Mouse (Mus musculus): ENCODE results near the gene Kcnt1.

The Kcnt1 gene

DNA sequence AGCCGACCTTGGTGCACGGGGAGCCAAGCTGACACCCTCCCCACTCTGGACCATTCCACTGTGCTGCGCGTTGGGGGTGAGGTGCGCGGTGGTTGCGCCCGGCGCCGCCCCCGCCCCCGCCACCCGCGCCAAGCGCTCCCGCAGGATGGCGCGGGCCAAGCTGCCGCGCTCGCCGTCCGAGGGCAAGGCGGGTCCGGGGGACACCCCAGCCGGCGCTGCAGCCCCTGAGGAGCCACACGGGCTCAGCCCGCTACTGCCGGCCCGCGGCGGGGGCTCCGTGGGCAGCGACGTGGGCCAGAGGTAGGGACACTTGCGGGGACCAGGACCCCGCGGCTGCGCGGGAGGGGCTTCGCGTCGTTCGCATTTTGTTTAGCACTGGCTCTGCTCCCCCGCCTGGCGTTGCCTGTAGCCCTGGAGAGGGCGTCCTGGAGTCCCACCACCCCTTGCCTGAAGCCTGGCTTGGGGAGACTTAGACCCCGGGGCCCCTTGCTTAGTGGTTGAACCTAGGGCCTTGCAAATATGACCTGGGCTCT, 14.3 kb downstream of the Kcnt1 start:
- DNase-seq (ENCODE audit: low read depth, low spot score), result no peak

- no peak for DNase-seq (ENCODE audit: low read depth, low spot score)
These were observed 15.0 kb downstream of the Kcnt1 start for GRCm38 (mm10) chr2:25878516-25878915.

DNA sequence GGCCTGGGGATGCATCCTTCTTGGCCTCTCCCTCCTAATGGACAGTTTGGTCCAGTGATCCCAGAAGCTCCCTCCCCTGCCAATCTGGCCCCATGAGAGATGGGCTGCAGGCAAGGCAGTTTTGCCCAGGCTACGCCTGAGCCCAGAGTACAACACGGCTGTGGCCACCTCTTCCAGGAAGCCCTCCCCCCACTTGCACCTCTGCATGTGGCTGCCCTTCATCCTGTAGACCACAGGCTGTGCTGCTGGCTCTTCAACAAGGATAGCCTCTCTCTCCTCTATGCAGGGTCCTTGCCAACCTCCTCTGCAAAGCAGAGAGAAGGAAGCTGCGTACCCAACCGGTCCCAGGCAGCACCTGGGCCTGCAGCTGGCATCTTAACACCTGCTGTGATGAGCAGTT, 15.5 kb downstream of the Kcnt1 start:
- no peak for DNase-seq (ENCODE audit: low read depth, low spot score)

GRCm38 (mm10) chr2:25882276-25882675, 18.7 kb downstream of the Kcnt1 start:
- DNase-seq (ENCODE audit: low read depth, low spot score), result no peak

GRCm38 (mm10) chr2:25884756-25885155, 21.2 kb downstream of the Kcnt1 start:
- DNase-seq (ENCODE audit: low read depth, low spot score), result no peak

GRCm38 (mm10) chr2:25887226-25887625, 23.7 kb downstream of the Kcnt1 start:
- no peak for DNase-seq (ENCODE audit: low read depth, low spot score)

GRCm38 (mm10) chr2:25888144-25888543, 24.6 kb downstream of the Kcnt1 start:
- DNase-seq (ENCODE audit: low read depth, low spot score), result no peak

DNA sequence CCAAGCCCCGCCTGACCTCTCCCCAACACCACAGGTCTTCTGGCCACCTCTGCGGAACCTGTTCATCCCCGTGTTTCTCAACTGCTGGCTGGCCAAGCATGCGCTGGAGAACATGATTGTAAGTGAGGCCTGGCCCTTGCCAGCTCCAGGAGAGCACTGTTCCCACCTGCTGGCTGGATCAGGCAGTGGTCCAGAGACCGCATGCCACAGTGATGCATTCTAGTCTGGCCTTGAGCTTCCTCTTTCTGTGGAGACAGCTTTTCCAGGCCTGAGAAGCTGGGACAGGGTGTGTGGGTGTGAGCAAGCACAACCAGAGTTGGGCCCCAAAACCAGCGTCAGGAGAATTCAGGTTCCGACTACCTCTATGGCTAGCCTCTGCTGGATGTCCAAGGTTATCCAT, 28.9 kb downstream of the Kcnt1 start:
- no peak for DNase-seq (ENCODE audit: low read depth, low spot score)

- no peak for DNase-seq (ENCODE audit: low read depth, low spot score)
These were observed 35.4 kb downstream of the Kcnt1 start for GRCm38 (mm10) chr2:25898970-25899369.

- DNase-seq (ENCODE audit: low read depth, low spot score), result no peak
These were observed 46.3 kb downstream of the Kcnt1 start for GRCm38 (mm10) chr2:25909872-25910271.

DNA sequence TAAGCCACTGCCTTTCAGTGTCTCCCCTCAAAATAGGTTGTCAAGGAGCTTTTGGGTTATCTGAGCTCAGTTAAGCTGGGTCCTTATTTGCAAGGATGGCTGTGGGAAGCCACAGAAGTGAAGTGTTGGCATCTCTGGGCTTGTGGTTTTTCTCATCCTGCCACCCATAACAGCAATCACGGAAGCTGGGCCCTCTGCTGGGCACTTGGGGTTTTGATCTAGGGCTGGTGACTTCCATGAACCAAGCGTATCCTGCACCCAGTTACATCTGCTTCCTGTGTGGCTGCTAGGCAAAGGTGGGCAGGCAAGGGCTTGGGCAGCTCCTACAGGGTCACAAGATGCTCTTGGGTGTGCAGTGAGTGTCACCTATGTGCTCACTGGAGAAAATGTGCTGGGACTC, 49.7 kb downstream of the Kcnt1 start:
- peak; percentile 21 for DNase-seq (ENCODE audit: low read depth, low spot score)

GRCm38 (mm10) chr2:25914201-25914600, 50.7 kb downstream of the Kcnt1 start:
- DNase-seq (ENCODE audit: low read depth, low spot score), result no peak

- DNase-seq (ENCODE audit: low read depth, low spot score), result no peak
These were observed 51.3 kb downstream of the Kcnt1 start for GRCm38 (mm10) chr2:25914821-25915220.

GRCm38 (mm10) chr2:25918408-25918807, 54.9 kb downstream of the Kcnt1 start:
- no peak for DNase-seq (ENCODE audit: low read depth, low spot score)

DNA sequence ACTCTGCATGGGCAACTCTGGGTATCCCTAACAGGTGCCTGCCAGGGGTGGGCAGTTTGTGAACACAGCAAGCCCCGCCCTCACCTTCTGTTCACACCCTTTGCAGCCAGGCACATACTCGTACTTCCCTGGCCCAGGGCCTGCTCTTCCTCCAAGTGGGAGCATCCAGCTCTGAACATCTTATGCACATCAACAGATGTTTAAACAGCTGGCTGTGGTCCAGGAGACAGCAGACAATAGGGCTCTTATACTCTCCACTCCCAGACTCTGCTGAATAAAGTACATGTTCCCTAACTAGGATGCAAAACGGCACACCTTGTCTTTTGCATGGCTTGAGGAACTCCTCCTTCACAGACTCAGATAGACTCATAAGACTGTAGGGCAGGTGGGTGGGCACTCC, 56.4 kb downstream of the Kcnt1 start:
- no peak for DNase-seq (ENCODE audit: low read depth, low spot score)

DNA sequence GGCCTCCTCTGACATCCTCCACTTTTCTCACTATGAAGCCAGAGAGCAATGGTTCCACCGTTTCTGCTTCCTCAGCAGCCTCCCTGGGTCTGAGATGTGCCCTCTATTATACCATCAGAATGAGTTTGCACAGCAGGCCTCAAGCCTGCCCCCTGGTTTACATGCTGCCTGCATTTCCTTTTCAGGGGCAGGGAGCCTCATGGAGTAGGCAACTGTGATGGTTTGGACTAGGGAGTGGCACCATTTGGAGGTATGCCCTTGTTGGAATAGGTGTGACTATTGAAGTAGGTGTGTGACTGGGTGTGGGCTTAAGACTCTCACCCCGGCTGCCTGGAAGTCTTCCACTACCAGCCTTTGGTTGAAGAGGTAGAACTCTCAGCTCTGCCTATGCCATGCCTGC, 60.3 kb downstream of the Kcnt1 start:
- no peak for DNase-seq (ENCODE audit: low read depth, low spot score)

DNA sequence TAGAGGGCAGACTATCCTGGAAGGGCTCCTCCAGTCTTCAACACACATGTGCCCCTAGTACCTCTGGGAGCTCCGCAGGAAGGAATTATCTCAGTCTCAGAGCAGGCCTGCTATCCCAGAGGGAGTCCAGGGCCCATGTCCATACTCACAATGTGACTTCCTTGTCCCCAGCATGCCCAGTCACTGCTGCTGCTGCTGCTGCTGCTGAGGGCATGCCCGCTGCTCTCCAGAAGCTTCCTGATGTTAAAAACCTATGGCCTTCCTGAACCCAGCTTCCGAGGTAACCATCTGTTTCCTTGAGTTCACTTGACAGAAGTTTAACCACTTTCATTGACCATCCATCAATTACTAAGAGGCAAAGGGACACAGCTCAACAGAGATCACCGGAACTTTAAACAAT, 61.4 kb downstream of the Kcnt1 start:
- no peak for DNase-seq (ENCODE audit: low read depth, low spot score)

DNA sequence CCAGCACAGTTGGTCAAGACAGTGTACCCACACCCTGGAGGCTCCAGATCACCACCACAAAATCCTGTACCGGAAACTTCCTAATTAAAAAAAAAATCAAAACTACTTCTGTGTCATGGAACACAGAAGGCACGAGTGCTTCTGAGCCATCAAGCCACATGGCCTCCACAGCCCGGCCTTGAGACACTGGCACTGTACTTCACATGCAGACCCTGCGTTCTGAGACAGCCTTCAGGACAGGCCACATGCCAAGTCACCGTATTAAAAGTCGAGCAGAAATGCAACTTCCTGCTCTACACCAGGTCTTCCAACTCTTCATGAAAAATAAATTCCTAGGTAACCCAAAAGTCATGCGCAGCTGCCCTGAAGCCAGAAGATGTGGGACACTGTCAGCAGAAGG, 64.3 kb downstream of the Kcnt1 start:
- DNase-seq (ENCODE audit: low read depth, low spot score), result no peak

- DNase-seq (ENCODE audit: low read depth, low spot score), result peak; percentile 71
These were observed 67.8 kb downstream of the Kcnt1 start for GRCm38 (mm10) chr2:25931249-25931859.

GRCm38 (mm10) chr2:25940503-25940902, 77.0 kb downstream of the Kcnt1 start:
- peak; percentile 38 for DNase-seq (ENCODE audit: low read depth, low spot score)

DNA sequence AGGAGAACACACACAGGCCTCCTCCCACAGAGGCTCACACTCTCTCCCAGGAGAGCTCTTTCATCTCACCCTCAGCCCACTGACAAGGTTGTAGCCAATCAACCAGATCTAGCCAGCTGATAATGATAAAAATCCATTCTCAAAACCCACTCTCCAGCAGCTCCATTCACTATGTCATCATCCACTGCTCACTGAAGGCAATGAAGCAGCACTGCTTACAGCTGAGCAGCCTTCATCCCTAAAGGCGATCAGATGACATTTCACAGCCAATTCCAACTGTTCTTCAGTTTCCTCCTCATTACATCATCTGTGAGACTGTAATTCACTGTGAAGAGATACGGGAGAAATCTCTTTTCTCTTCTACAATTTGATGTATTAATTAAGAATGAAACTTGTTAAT, 80.3 kb downstream of the Kcnt1 start:
- DNase-seq (ENCODE audit: low read depth, low spot score), result no peak

DNA sequence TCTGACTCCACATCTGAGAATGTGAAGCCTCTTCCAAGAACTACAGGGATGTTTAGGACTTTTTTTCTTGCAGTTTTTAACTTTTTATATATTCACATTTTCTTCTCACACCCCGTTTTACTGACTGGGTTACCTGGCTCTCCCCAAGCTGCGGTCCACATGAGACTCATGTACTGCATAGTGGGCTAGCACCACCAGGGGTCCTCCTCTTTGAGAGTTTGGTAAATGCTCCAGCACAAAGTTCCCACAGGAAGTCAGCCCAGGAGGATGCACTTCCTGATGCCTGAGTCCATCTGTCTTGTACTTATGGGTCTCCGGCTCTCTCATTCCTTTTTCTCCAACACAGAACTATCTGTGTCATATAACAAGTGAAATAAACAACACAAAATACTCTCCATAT, 84.4 kb downstream of the Kcnt1 start:
- DNase-seq (ENCODE audit: low read depth, low spot score), result no peak

DNA sequence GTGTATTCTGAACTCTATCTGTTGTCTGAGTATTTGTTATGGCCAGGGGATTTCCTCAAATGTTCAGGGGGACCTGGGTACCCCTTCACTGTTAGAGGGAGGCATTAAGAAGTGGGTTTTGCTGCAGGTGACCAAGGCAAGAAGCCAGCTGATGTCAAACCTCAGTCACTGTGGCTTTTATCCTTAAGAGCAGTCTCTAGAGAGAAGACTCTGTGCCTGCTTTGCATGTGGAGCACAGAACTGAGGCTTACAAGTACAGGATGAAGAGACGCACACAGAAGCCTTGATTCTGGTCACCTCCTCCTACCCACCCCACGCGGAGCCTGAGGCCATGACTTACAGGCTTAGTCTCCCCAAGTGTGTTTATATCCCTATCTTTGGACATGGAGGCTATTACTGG, 85.8 kb downstream of the Kcnt1 start:
- DNase-seq (ENCODE audit: low read depth, low spot score), result peak; percentile 27

Measured in A20 (cell line).